Mouse (Mus musculus) liver, embryonic 15.5 days (tissue): Measurements from ENCODE around the gene Tead3. TPM values are rescaled to one million over a fixed set of nuclear protein-coding genes. Genes with fewer than 3 reads are reported as not detected.

Source experiments
- ATAC-seq: fragments of 200-750 bp; cut with Nextera tagmentation; 2 replicates; pipeline ENCODE4 v1.8.0; 2017; ENCODE audit warnings: moderate number of reproducible peaks, mild to moderate bottlenecking, moderate library complexity; ENCODE audit not compliant: insufficient read depth
- H3K27ac ChIP-seq: fragments of 300-500 bp; sonication (generic); replicated peaks from 2 replicates; pipeline ENCODE4 v1.5.1; 2015; ENCODE audit warnings: mild to moderate bottlenecking, inconsistent platforms
- H3K27me3 ChIP-seq: fragments of 300-500 bp; sonication (generic); 2 replicates; pipeline ENCODE4 v1.6.1; 2015; ENCODE audit warnings: mild to moderate bottlenecking, inconsistent platforms
- H3K36me3 ChIP-seq: fragments of 300-500 bp; sonication (generic); replicated peaks from 2 replicates; pipeline ENCODE4 v1.6.1; 2015; ENCODE audit warnings: moderate library complexity, mild to moderate bottlenecking, inconsistent platforms
- H3K4me1 ChIP-seq: fragments of 300-500 bp; sonication (generic); replicated peaks from 2 replicates; pipeline ENCODE4 v1.6.1; 2015; ENCODE audit warnings: inconsistent platforms
- H3K4me2 ChIP-seq: fragments of 300-500 bp; sonication (generic); 2 replicates; pipeline ENCODE4 v1.6.1; 2015; ENCODE audit warnings: moderate library complexity, mild to moderate bottlenecking, inconsistent platforms
- H3K4me3 ChIP-seq: fragments of 300-500 bp; sonication (generic); replicated peaks from 2 replicates; pipeline ENCODE4 v1.5.1; 2015; ENCODE audit warnings: mild to moderate bottlenecking, inconsistent platforms
- H3K9ac ChIP-seq: fragments of 300-500 bp; sonication (generic); 2 replicates; pipeline ENCODE4 v1.6.1; 2015; ENCODE audit warnings: moderate library complexity, mild to moderate bottlenecking, inconsistent platforms
- H3K9me3 ChIP-seq: fragments of 300-500 bp; sonication (generic); replicated peaks from 2 replicates; pipeline ENCODE4 v1.6.1; 2016; ENCODE audit warnings: inconsistent platforms
- WGBS: fragments of 180-500 bp; shearing (Covaris S2); methylation state at CpG from one replicate; pipeline ENCODE4 v1.1.7; 2015; ENCODE audit warnings: mixed read lengths; ENCODE audit not compliant: insufficient replicate concordance; 5-methylcytosine and 5-hydroxymethylcytosine counted together
- polyA plus RNA-seq: library from polyadenylated mRNA; unstranded; fragments of >200 nt; fragmentation: Nextera tagmentation; extraction: Ambion mirVana; gene quantifications from 2 replicates; pipeline ENCODE4 v1.2.1, GENCODE M21; 2015

Gene Tead3
- polyA plus RNA-seq, 1 experiment from 2014 or later, result 0.60 TPM

- Histone ChIP-seq H3K27me3 (no peaks in the 10 kb centered on the region), H3K9ac (no peak overlapping the region), H3K4me2 (no peak overlapping the region), H3K4me1 (peaks cover 54% of the 10 kb centered on the region), H3K27ac (no peak overlapping the region), H3K9me3 (no peaks in the 10 kb centered on the region), H3K36me3 (no peaks in the 10 kb centered on the region), H3K4me3 (no peak overlapping the region)
- WGBS, result 50% methylated on average over 10 of the region's 10 CpGs
- no peak for ATAC-seq
These were observed 64.5 kb downstream of the Tead3 start for GRCm38 (mm10) chr17:28286133-28286532.

- no peak overlapping the region for H3K4me2 ChIP-seq
- peaks cover 66% of the 10 kb centered on the region for H3K4me1 ChIP-seq
- no peak overlapping the region for H3K9ac ChIP-seq
- H3K27me3 ChIP-seq, result no peaks in the 10 kb centered on the region
- 74% methylated on average over 10 of the region's 10 CpGs for WGBS
- ATAC-seq, result no peak
- no peaks in the 10 kb centered on the region for H3K36me3 ChIP-seq
- H3K4me3 ChIP-seq, result no peak overlapping the region
- H3K9me3 ChIP-seq, result no peaks in the 10 kb centered on the region
- H3K27ac ChIP-seq, result no peak overlapping the region
These were observed 67.4 kb downstream of the Tead3 start for GRCm38 (mm10) chr17:28283199-28283598.

- H3K4me3 ChIP-seq, result no peak overlapping the region
- no peak overlapping the region for H3K27ac ChIP-seq
- no peak overlapping the region for H3K9ac ChIP-seq
- H3K9me3 ChIP-seq, result no peaks in the 10 kb centered on the region
- H3K27me3 ChIP-seq, result no peaks in the 10 kb centered on the region
- peaks cover 67% of the 10 kb centered on the region for H3K4me1 ChIP-seq
- no peak overlapping the region for H3K4me2 ChIP-seq
- no peaks in the 10 kb centered on the region for H3K36me3 ChIP-seq
- no peak for ATAC-seq
- WGBS, result 60% methylated on average over 7 of the region's 7 CpGs
These were observed 68.7 kb downstream of the Tead3 start for GRCm38 (mm10) chr17:28281866-28282441.

Other genes starting within 250 kb of the Tead3 start
- gene Scube3, start 208.7 kb downstream of the Tead3 start, polyA plus RNA-seq, result 0.18 and 0.25 TPM in 2 replicates
- 5.8 and 6.4 TPM in 2 replicates for gene Zfp523, start 173.7 kb downstream of the Tead3 start, polyA plus RNA-seq
- gene Def6, start 143.0 kb downstream of the Tead3 start, polyA plus RNA-seq, result 10.4 and 10.9 TPM in 2 replicates
- gene Ppard, start 118.1 kb downstream of the Tead3 start, polyA plus RNA-seq, result 0.86 and 0.89 TPM in 2 replicates
- 9.4 and 11.0 TPM in 2 replicates for gene Fance, start 37.3 kb downstream of the Tead3 start, polyA plus RNA-seq
- gene Rpl10a, start 22.3 kb downstream of the Tead3 start, polyA plus RNA-seq, result 280 and 313 TPM in 2 replicates
- 0.10 and 0.14 TPM in 2 replicates for gene Tulp1, start 14.4 kb upstream of the Tead3 start, polyA plus RNA-seq
- gene Fkbp5, start 166.7 kb upstream of the Tead3 start, polyA plus RNA-seq, result 15.0 and 17.5 TPM in 2 replicates
- gene Armc12, start 180.0 kb upstream of the Tead3 start, polyA plus RNA-seq, result not detected in 2 replicates
- gene Clpsl2, start 198.6 kb upstream of the Tead3 start, polyA plus RNA-seq, result not detected in 2 replicates
- 4.2 and 30.4 TPM in 2 replicates for gene Clps, start 209.9 kb upstream of the Tead3 start, polyA plus RNA-seq
- gene Lhfpl5, start 224.8 kb upstream of the Tead3 start, polyA plus RNA-seq, result 0.06 and 0.10 TPM in 2 replicates